Mouse (Mus musculus): ENCODE results near the gene Gm8356.
A peak's percentile ranks its signal among the peaks of the same experiment; 100 is the strongest.
"Not testable (repeated sequence)": the region's sequence is repeated elsewhere in the genome, so short reads cannot be mapped to it uniquely, and the experiment has no call there.

Gm8356 gene

GRCm38 (mm10) chr14:6537190-6537589, at the start of gene Gm8356:
Gene Gm8356 (minus strand): TSS chr14:6537290.
- not testable (repeated sequence) for DNase-seq (ENCODE audit: low read depth, low spot score)

DNA sequence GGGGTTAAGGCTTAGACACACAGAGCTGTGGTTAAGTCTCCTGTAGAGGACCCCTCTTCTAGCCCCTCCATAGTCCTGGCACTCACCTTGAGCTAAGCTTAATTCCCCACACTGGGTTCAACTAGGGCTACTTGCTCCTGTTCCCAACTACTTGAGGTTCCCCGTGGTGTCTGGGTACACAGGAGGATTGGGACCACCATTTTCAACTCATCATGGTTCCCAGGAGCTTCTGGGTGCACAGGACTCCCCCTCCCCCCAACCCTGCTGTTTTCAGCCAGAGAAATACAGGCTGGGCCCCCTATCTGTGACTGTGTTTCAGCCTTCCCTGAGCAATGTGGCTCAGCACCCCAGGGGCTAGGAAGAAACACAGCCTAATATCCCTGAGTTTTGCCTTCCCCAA, 50.8 kb downstream of the Gm8356 start:
- not testable (repeated sequence) for DNase-seq (ENCODE audit: low read depth, low spot score)

DNA sequence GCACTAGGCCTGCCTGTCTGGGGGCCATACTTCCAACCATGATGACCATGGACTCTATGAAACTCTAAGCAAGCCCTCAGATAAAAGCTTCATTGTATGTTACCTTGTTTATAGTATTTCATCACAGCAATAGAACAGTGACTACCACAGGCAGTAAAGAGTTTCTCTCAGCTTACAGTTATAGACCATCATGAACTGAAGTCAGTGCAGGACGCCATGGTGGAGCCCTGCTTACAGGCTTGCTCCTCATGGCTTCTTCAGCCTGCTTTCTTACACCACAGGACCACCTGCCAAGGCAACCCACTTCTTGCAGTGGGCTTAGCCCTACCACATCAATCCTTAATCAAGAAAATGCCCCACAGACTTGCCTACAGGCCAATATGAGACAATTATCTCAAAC, 51.5 kb downstream of the Gm8356 start:
- not testable (repeated sequence) for DNase-seq (ENCODE audit: low read depth, low spot score)

DNA sequence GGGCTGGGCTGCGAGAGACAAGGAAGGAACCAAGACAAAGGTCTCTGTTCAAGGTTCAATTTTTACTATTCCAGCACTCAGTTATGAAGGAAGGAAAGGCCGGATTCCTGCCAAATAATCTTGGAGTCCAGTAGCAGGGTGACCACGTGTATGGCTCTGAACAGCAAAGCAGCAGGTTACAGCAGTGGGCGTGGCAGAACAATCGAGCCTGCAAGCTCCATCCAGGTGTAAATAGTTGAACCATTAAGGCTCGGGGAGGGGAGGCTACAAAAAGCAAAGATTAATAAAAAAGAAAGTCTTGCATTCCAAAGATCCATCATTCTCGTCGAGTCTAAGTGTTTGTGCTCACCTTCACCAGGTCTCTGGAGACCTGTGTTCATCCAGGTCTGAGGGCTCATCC, 55.0 kb downstream of the Gm8356 start:
- peak; percentile 35 for DNase-seq (ENCODE audit: low read depth, low spot score)
